Mouse (Mus musculus): ENCODE measurements around the gene Cwh43.

The Cwh43 gene

DNA sequence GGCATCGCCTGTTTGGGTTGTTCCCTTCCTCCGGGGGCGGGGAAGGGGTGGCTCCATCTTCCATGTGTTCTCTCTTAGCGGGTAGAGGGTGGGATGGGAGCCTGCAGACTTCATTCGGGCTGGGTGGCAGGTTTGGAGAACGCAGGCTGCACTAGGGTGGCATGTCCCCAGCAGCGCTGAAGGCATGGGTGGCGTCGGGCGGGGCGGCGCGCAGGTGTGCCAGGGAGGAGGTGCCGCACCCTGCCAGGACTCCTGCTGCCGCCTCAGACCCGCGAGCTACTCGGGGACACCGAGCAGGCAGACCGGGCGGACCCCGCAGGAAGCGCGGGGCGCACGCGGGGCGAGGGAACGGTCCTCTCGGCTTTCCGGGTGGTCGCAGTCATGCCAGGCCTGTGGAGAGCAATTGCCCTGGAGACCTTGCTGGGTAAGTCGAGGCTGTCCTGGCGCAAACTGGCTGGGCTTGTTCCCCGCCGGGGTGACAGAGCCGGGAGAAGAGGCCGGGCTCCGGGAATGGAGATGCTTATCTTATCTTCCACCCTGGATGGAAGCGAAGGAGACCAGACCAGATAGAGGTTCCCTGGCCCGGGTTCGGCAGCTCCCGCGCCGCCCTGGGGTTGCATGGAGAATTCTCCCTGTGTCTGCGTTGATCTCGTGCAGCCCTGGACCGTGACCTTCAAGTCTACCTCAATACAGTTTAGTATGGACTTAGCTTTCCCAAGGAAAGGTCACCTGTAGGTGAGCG is at the start of gene Cwh43:
Cwh43 (plus strand) TSS at position 95 of the 742 bp plus-strand sequence.
- DNase-seq (ENCODE audit: low spot score), result no peak

- no peak for DNase-seq (ENCODE audit: low spot score)
Observed at GRCm38 (mm10) chr5:73359134-73359751, 46.6 kb upstream of the Cwh43 start.

DNA sequence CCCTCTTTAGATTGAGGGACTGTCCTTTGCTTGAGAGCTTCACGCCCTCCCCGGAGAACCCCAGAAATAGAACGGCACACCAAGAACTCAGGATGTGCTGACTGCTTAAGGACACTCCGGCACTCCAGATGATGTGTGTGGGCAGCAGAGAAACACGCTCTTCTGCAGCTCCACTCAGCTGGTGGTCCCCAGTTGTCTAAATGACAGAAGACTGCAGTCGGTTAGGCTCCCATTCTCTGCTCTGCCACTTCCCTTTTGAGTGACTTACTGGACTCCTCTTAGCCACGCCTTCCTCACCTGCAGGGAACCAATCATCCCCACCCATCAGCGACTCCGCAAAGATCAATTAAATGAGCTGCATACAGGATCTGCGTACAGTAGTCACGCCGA is 46.1 kb upstream of the Cwh43 start:
- no peak for DNase-seq (ENCODE audit: low spot score)

GRCm38 (mm10) chr5:73360240-73360639 is 45.6 kb upstream of the Cwh43 start:
- no peak for DNase-seq (ENCODE audit: low spot score)

GRCm38 (mm10) chr5:73362338-73362737 is 43.5 kb upstream of the Cwh43 start:
- no peak for DNase-seq (ENCODE audit: low spot score)

- DNase-seq (ENCODE audit: low spot score), result no peak
Observed at GRCm38 (mm10) chr5:73362791-73363190, 43.1 kb upstream of the Cwh43 start.

DNA sequence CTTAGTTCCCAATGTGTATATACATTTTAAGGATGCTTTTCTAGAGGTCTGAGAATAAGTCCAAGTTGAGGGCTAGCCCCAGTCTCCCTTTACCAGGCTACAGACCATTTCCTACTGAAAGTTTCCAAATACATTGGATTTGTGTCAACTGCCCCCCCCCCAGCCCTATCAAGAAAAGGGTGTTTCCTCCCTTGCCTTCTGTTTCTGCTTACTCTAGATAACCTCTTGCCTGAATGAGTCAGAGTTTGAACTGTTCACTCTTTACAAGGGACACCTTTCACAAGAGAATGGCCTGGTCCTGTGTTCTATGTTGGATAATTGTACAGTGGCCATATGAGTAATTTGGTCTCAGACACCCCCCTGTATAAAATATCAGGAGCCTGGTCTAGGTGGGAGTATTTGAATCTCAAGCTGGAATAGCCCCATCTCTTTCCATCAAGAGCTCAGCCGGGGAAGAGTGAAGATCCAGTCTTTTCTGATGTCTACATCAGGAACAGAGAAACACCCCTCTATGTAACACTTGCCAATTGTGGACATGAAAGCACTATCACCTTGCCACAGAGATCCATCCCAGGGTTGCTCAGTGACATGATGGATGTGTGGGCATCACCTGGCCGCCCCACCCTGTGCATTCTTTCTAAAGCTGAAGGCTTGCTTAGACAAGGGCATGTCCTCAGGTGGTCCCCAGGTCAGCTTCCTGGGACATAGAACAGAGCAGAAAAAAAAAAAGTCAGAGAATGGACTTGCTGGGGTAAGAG is 41.6 kb upstream of the Cwh43 start:
- peak; percentile 82 for DNase-seq (ENCODE audit: low spot score)

DNA sequence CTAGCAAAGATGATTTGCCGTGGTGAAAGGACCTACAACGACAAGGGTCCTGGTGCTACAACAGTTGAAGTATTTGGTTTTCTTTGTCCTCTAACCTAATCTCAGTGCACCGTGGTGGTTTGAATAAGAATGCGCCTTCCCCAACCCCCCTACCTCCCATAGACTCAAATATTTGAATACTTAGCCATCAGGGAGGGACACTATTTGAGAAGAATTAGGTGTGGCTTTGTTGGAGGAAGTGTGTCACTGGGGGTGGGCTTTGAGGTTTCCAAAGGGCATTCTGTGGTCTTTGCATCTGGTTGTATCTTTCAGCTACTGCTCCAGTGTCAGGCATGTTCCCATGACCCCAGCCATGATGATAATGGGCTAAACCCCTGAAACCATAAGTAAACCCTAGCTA is 38.0 kb upstream of the Cwh43 start:
- no peak for DNase-seq (ENCODE audit: low spot score)

DNA sequence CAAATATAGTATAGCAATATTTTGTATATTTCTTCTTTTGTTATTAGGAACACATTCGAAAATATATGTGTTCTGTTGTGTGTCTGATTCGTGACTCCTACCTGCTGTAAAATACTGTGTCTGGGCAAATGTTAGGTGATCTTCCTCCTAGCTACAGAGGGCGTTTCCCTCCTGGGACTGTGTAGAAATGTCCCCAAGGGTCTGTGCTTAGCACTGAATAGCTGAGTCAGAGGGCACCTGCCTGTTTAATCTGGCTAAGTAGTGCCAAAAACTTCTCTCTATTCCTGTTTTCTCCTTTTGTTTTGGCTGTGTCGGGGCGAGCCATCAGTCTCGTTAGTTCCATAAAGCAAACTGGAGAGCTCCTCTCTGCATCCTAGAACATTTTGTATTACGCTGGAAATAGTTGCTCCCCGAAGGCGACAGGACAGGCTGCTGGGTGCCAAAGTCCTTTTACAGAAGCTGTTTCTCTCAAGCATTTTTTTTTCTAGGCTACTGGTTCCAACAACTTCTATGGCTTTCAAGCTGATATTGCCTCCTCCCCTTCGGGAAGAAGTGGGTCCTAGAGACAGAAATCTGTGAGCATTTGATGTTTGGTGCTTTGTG is 36.9 kb upstream of the Cwh43 start:
- DNase-seq (ENCODE audit: low spot score), result no peak

DNA sequence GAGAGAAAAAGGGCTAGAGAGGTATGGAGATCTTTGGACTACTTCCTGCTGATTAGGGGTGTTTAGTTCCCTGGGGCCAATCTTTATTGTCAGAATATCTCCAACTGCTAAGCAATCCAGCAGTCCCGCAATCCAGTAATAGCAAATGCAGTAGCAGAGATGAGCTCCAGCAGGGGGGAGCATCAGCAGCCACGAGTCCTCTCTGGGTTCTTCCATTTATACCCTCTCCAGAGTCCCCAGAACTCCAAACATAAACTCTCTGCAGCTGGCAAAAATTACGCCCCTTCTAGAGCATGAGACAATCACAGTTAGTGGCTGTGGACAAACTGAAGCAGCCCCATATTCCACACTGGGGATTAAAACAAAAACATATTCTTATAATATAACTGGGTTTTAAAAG is 36.1 kb upstream of the Cwh43 start:
- DNase-seq (ENCODE audit: low spot score), result no peak

DNA sequence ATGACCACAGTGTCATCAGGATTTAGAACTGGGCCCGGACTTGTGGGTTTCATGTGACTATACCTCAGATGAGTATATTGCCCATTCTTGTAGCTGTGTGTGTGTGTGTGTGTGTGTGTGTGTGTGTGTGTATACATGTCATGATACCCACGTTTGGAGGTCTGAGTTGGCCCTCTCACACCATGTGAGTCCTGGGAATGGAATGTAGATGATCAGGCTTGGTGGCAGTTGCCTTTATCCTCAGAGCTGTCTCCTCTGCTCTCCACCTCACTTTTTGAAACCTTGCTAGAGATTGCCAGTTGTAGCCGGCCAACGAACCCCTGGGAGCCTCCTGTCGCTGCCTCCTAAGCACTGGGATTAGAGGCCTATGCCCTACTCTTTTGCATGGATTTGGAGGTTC is 33.3 kb upstream of the Cwh43 start:
- no peak for DNase-seq (ENCODE audit: low spot score)

GRCm38 (mm10) chr5:73373184-73373583 is 32.7 kb upstream of the Cwh43 start:
- DNase-seq (ENCODE audit: low spot score), result no peak

DNA sequence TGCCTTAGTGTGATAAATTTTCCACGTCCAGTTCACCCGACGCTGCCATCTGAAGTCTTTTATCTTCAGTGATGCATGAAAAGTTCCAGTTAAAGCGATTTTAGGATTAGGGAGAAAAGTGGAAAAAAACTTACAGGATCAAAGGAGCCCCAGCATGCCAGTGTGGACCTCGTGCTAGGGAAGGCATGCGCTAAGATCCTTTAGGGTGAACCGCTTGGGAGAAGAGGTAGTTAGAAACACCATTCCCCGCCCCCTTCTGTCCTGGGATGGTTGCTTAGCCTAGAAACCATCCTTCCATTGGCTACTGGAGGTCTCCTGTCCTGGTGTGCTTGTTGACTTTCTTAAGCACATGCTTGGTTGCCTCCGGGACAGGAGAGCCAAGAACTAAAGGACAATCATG is 29.8 kb upstream of the Cwh43 start:
- no peak for DNase-seq (ENCODE audit: low spot score)

DNA sequence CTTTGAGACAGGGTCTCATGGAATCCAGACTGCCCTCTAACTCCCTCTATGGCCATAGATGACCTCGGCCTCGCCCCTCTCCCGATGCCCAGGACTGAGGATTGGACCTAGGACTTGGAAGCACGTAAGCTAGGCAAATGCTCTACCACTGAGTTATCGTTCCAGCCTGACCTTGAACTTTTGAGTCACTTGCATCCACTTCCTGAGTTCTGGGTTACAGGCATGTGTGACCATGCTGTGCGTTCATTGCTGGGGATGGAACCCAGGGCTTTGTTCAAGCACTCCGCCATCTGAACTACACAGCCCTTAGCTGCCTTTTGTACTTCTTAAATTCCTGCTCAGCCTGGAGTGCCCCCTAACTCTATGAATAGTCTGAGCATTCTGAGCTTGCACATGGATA is 29.4 kb upstream of the Cwh43 start:
- no peak for DNase-seq (ENCODE audit: low spot score)

GRCm38 (mm10) chr5:73379908-73380307 is 26.0 kb upstream of the Cwh43 start:
- DNase-seq (ENCODE audit: low spot score), result peak; percentile 81

- no peak for DNase-seq (ENCODE audit: low spot score)
Observed at GRCm38 (mm10) chr5:73380829-73381228, 25.0 kb upstream of the Cwh43 start.

DNA sequence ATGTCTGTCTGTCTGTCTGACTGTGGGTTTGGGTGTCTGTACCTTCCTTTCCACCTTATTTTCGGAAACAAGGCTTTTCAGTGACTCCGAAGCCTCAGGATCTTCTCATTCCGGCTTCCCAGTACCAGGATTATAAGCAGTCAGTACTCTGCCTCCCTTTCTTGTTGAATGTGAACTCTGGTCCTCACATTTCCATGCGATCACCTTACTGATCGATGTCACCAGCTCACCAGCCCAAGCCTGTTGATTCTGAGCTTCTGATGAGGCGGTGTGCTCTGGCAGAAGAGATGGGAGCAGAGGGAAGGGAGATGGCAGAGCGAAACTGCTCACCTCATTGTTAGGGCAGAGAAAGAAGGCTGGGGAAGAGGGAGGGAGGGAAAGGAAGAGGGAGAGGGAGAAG is 24.4 kb upstream of the Cwh43 start:
- DNase-seq (ENCODE audit: low spot score), result no peak

- no peak for DNase-seq (ENCODE audit: low spot score)
Observed at GRCm38 (mm10) chr5:73381976-73382540, 23.8 kb upstream of the Cwh43 start.

DNA sequence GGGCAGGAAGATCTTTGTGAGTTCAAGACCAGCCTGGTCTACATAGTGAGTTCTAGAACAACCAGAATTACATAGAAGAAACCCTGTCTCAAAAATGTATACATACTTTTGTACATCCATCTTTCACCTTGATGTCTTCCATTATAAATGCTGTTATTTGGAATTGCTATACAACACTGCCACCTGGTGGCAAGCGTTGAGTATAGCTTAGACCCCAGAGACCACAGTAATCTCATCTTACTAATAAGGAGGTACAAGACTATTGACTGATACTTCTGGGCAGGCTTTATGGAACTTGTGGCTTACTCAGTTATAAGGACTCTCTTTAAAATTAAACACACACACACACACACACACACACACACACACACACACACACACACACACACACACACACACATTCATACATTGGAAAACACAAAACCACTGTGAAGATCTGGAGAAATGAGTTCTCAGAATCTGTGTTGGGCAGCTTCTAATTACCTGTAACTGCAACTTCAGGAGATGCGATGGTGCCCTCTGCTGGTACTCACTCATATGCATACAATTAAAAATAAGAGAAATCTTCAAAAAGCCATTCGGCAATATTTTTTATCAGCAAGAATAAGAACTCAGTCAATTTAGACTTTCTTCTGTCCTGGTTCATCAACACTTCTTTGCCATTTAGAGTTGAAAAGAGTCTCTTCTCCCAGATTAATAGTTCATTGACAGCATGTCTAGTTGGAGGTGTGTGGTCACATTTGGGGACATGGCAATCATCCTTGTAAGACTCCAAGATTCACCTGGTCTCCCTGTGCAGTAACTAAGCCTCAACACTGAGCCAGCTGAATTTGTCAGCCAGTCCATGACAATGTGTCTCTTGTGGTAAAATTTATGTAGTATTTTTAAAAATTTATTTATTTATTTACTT is 22.9 kb upstream of the Cwh43 start:
- DNase-seq (ENCODE audit: low spot score), result peak; percentile 78

- no peak for DNase-seq (ENCODE audit: low spot score)
Observed at GRCm38 (mm10) chr5:73383647-73383970, 22.3 kb upstream of the Cwh43 start.

DNA sequence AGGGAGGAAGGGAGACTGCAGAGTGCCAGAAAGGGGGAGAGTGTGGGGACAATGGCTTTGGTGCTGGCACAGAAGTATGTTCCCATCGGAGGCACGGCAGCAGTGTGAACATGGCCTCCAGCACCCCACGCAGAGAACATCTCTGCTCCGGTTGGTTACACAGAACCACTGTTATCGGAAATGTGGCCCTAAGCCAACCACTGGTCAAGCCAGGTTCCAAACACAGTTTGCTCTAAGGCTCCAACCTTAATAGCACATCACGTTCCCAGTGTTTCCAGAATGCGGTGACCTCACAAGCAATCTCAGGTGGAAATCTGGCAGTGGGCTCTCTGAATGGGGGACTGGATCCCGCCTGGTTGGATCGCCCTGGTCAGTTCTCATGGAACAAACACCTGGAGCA is 12.8 kb upstream of the Cwh43 start:
- no peak for DNase-seq (ENCODE audit: low spot score)

Data from c-Kit-positive CD71-positive TER-119-positive erythroid progenitor cells, embryonic 14.5 days (primary cell).